Mouse (Mus musculus) spleen, postnatal 36 days (tissue): Measurements from ENCODE around the gene Nme7.

Experiments
- DNase-seq, 2 experiments: peaks; one replicate each; pipeline ENCODE4 v3.0.0; 2022; ENCODE audit warnings: low spot score in 2 of 2, mixed read lengths in 1 of 2

The Nme7 gene

GRCm38 (mm10) chr1:164434049-164434448, 130.1 kb downstream of the Nme7 start:
- no peak for DNase-seq

DNA sequence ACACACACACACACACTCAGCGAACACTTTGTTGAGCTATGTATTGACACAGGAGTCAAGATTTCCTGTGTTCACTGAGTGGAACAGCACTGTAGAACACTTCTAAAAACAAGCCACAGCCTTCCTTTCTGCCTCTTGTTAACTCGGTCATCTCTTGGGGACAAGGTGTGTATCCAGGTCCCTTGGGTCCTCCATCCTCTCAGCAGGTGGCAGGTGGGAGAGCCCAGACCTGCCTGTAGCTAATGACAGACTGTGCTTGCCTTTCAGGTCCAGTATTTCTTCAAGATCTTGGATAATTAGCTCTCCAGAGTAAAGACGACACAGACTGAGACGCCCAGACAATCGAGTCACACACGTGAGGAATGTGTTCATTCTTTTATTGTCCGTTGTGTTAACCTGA, 132.8 kb downstream of the Nme7 start:
- no peak for DNase-seq

DNA sequence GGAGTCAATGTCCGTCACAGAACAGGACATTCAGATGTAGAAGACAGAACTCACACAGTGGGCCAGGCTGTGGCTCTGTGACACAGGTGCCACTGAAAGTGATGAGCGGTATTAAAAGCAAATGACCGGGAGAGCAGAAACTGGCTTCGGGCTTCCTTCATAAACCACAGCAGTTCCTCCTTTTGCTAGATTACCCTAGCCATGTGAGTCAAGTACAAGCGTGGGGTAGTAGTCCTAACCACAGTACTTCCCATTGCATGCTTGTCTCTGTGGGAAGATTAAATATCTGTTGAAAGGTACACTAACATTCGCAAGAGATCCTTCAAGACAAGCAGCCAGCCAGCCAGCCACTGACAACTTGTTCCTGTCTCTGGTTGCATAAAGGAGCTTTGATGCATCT, 136.3 kb downstream of the Nme7 start:
- peak; percentile 39 to 43 for DNase-seq

DNA sequence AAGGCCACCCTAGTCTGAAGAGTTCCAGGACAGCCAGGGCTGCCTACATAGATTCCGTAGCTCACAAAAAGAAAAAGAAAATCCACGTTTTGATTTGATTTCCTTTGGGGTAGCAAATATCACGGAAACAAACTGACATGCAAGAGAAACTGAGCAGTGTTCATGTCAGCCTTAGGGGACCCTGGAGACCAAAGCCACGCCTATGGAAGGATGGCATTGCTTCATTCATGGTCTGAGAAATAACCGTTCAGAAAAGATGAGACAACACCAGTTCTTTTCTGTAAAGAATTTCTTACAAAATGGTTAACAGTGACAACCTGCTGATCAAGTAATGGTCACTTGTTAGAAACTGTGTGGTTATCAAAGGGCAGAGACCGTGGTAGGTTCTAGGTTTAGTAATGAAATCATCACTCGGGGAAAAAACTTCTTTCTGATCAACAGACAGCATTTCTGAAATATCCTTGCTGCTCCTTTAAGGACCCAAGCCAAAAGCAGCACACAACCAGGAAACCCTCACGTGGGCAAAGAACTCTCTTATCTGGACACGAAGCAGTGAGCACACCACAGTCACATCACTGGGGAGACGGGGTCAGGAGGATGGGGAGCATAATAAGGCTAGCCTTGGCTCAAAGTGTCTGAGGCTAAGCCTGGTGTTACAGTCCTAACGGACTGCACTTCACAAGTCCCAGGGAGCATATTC, 136.9 kb downstream of the Nme7 start:
- DNase-seq, result no peak

DNA sequence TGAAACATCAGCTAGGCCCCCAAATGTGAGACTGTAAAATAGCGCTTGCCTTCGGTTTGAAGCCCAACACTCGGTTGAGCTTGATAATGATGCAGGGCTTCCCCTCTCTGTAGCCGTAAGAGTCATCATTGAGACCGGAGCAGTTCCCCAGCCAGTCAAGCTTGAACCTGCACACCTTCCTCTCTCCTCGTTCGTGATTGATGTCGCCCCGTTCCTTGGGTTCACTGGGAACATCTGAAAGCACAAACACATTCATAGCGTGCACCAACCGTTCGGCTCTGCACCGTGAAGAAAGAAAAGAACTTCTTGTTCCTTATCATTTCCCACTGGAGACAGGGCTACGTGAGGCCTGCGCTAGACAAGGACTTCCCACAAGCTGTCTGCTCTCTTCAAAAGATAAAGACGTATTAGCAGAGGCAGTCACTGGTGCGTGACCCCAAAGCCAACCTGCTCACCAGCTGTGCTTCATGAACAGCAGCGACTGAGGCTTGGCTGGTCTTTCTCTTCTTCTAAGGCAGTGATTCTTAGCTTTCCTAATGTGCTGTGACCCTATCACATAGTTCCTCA, 137.6 kb downstream of the Nme7 start:
- peak in 1 of 2 experiments; percentile 13 for DNase-seq

- no peak for DNase-seq
Measured at GRCm38 (mm10) chr1:164445620-164446162, 141.8 kb downstream of the Nme7 start.

DNA sequence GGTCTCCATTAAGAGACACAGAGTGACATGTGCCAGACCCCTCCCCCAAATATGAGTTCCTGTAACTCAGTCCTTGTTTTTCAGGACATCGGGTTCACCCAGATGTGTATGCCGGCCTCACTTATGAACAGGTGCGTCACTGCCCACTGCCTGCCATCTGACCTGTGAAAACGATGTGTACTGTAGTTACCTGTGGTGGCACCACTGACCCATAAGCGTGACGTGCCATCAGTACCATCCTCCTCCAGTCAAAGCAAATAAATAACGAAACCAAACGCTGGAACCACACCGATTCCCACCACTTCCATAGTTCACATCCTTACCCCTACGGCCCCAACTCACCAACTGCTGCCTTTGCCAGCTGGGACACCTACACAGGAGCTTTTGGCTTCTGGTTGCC, 142.6 kb downstream of the Nme7 start:
- no peak for DNase-seq

GRCm38 (mm10) chr1:164447521-164447920, 143.6 kb downstream of the Nme7 start:
- no peak for DNase-seq

GRCm38 (mm10) chr1:164449626-164450025, 145.7 kb downstream of the Nme7 start:
- DNase-seq, result no peak

- DNase-seq, result no peak
Measured at GRCm38 (mm10) chr1:164450231-164450630, 146.3 kb downstream of the Nme7 start.

GRCm38 (mm10) chr1:164450644-164451043, 146.7 kb downstream of the Nme7 start:
- DNase-seq, result no peak

DNA sequence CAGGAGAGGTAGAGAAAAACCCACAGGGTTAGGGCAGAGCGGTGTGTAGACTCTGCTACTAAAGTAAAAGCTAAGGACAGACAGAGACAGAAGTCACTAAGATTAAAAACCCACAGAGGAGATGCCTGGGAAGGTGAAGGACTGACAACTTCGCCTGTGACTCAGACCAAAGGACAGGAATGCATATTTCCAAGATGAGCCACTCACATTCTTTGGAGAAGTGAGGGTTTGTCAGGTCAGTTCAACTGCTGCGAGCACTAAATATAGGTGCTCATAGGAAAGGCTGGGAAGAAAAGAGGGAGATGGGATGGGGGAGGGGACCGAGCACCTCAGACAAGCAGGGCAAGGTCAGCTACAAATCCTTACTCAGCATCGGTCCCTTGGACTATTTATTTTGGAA, 147.4 kb downstream of the Nme7 start:
- DNase-seq, result no peak

DNA sequence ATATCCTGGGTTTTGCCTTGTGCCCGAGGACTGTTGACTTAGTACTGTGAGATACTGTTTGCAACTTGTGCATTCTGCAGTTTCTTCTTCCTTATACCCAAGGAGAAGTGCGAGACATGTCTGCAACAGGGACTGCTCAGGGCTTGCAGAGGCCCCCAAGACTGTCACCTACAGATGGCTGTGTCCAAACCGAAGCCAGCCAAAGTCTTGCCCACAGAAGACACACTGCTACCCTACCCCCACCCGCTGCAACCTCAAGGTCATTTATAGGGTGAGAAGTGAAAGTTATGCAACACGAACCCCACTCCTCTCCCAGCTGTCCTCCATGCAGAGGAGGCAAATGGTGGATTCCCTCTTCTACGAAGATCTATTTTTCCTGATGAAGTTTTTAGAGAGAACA, 148.7 kb downstream of the Nme7 start:
- DNase-seq, result no peak

- DNase-seq, result no peak
Measured at GRCm38 (mm10) chr1:164453146-164453545, 149.2 kb downstream of the Nme7 start.

DNA sequence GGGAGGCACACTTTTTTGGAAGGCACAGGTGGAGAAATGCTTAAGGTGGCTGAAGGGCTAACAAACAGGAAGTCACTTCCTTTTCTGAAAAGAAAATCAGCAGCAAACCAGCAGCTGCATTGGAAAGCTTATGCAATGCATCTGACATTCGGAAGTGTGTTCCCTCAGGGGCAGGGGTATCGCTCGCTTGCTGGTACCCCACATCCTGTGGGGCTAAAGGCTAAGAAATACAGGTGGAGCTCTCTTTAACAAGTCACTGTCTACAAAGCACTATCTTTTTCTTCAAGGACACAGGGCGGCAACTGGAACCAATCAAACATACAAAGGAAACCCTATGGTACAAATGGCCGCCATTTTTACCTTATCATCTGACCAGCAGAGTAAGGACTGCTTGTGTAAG, 149.8 kb downstream of the Nme7 start:
- DNase-seq, result peak; percentile 57 to 66

DNA sequence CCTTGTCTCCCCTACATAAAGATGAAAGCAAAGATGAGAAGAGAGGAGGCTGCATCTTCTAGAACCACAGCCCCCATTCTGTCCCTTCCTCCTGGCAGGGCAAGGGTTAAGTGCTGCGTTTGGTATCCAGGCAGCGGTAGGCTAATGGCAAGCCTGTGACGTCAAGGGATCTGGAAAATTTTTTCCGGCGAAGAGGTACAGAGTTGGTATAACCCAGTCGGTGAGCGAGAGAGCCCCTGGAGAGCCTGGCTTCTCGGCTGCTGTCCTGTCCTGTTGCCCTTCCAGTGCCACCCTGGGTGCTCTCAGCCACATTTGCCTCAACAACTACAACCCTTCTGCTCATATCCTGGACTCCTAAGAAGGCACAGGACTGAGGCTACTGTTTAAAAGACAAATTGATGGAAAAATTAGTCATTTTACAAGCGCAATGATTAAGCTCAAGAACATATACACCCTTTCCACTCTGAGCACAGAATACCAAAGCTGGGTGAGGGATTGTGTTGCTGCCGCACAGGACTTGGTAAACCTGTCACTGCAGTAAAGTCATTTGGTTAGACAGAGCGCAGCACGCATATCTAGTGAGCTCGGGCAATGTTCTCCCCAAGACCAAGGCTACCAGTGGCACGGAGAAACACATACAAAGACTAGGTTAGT, 151.0 kb downstream of the Nme7 start:
- DNase-seq, result no peak

DNA sequence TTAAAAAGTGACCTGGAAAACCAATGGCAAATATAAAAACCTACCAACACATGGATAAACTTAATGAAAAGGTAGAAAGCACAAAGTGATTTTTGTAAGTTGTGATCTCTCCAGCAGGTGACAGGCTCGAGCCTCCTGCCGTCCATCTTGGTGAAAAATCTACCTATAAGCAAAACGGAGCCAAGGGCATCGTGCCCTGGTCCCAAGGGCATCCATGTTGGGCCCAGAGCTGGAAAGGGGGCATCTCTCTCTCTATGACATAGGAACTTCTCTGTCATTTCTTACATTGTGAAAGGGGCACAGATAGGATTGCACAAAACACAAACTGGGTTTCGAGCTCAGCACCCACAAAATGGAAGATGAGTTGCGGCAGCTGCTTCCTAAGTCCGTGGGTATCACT, 151.7 kb downstream of the Nme7 start:
- peak in 1 of 2 experiments; percentile 20 for DNase-seq

- DNase-seq, result no peak
Measured at GRCm38 (mm10) chr1:164456065-164456464, 152.1 kb downstream of the Nme7 start.

- peak in 1 of 2 experiments; percentile 12 for DNase-seq
Measured at GRCm38 (mm10) chr1:164456731-164457130, 152.8 kb downstream of the Nme7 start.

GRCm38 (mm10) chr1:164457531-164458244, 153.8 kb downstream of the Nme7 start:
- peak; percentile 49 to 68 for DNase-seq

- DNase-seq, result peak; percentile 85 to 86
Measured at GRCm38 (mm10) chr1:164458245-164458613, 154.3 kb downstream of the Nme7 start, which contains the start of gene Atp1b1. Gene Atp1b1, minus strand, starts transcription at chr1:164458355.

DNA sequence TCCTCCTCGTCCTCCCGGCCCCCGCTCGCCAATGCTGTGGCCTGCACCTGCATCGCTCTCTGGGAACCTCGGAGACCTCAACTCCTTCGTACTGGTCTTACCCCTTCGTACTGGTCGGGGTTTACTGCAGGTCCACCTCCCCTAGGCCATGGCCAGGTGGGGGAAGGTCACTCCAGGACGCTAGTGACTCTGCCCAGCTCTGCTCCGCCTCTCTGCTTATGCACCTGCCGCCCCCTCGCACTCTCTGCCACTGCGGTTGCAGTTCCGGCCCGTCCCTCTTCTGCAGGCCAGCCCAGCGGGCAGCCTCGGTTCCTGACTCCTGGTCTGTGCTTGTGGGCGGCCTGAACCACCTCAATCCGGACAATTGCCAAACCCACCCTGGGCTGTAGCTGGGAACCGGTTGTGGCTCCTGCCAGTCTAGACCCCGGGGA, 154.7 kb downstream of the Nme7 start:
- DNase-seq, result peak; percentile 41 to 54
